In genomic region chr4:137945376-137945775, GRCm38 (mm10) we compare ENCODE assay signal across 14 mouse cellular contexts. TPM values are rescaled to one million over a fixed set of nuclear protein-coding genes. Genes with fewer than 3 reads are reported as not detected.
DNase-seq lines count a peak whose midpoint lies in the region; ATAC-seq and TF ChIP-seq lines count a peak whose summit lies in the region.
"Had no signal": no experiment of that assay in that cellular context is flagged by ENCODE, and none has a peak within 500 bp of the region (broad histone marks: within the 10 kb centered on the region; RNA-seq: fewer than 3 reads in every experiment).

No protein-coding gene starts in this region.

- H3K4me1 ChIP-seq in kidney, adult 2 months (ENCODE audit: control insufficient read depth, insufficient read depth, low read length), result no peaks in the 10 kb centered on the region
- H3K4me1 ChIP-seq in kidney, embryonic 15.5 days, result peaks cover 14% of the 10 kb centered on the region
- peaks cover 0 to 10% of the 10 kb centered on the region in 2 experiments; a peak in 2 of 4 replicates for H3K4me1 ChIP-seq in CH12.LX (ENCODE audit: control insufficient read depth in 1 of 2, insufficient read depth in 2 of 2)
- H3K4me1 ChIP-seq in forebrain, embryonic 15.5 days, result peaks cover 17% of the 10 kb centered on the region

- no peak overlapping the region for H3K9ac ChIP-seq in kidney, embryonic 15.5 days
- H3K9ac ChIP-seq in CH12.LX (ENCODE audit: insufficient read depth, low read depth), result no peak overlapping the region
- no peak overlapping the region for H3K9ac ChIP-seq in forebrain, embryonic 15.5 days (replicated peaks)
- H3K9ac ChIP-seq: hindbrain, embryonic 15.5 days had no signal

- H3K4me3 ChIP-seq in kidney, adult 2 months (ENCODE audit: insufficient read depth, low read depth, low read length), result no peak overlapping the region
- H3K4me3 ChIP-seq in kidney, embryonic 15.5 days (replicated peaks), result no peak overlapping the region
- H3K4me3 ChIP-seq in CH12.LX (replicated peaks in 1 of 3; ENCODE audit: low read depth in 2 of 3, low read length in 2 of 3, poor library complexity in 1 of 3), result no peak overlapping the region
- H3K4me3 ChIP-seq in forebrain, embryonic 15.5 days, result no peak overlapping the region
- H3K4me3 ChIP-seq: hindbrain, embryonic 15.5 days; limb, embryonic 10.5 days had no signal

- 77% methylated on average over 4 of the region's 4 CpGs for WGBS in kidney, adult 2 months
- 67% methylated on average over 4 of the region's 4 CpGs for WGBS in kidney, embryonic 15.5 days
- WGBS in forebrain, embryonic 15.5 days, result 74% methylated on average over 4 of the region's 4 CpGs

- TF ChIP-seq RAD21 in CH12.LX (IDR thresholded peaks at IDR 0.05; ENCODE audit: low read depth, low read length), result peak; percentile 68

- in situ Hi-C loops in CH12.LX (cut with MboI; ENCODE audit: low pct_ligation_motif_present, low pct_unique_long_range_greater_than_20kb, low sequenced_read_pairs), result loop anchor here (5.0 kb wide), 2 partner anchors 93 to 213 kb away; no protein-coding TSS in a partner anchor

- H3K79me2 ChIP-seq in CH12.LX (replicated peaks; ENCODE audit: control insufficient read depth, extremely low read depth, insufficient read depth, poor library complexity, severe bottlenecking), result no peaks in the 10 kb centered on the region

- TF ChIP-seq EP300 in CH12.LX (IDR thresholded peaks at IDR 0.05; ENCODE audit: low read length), result no peak

- H3K27me3 ChIP-seq in kidney, adult 2 months (replicated peaks; ENCODE audit: control insufficient read depth, insufficient read depth, low read length), result no peaks in the 10 kb centered on the region
- H3K27me3 ChIP-seq in kidney, embryonic 15.5 days, result no peaks in the 10 kb centered on the region
- H3K27me3 ChIP-seq in CH12.LX (replicated peaks), result peaks cover 76% of the 10 kb centered on the region
- H3K27me3 ChIP-seq in forebrain, embryonic 15.5 days, result no peaks in the 10 kb centered on the region
- H3K27me3 ChIP-seq: hindbrain, embryonic 15.5 days; Patski had no signal

- no peak overlapping the region for H3K27ac ChIP-seq in kidney, adult 2 months (ENCODE audit: insufficient read depth, low read depth, low read length)
- no peak overlapping the region for H3K27ac ChIP-seq in kidney, embryonic 15.5 days
- no peak overlapping the region for H3K27ac ChIP-seq in CH12.LX (ENCODE audit: insufficient read depth, low read depth)
- no peak overlapping the region for H3K27ac ChIP-seq in forebrain, embryonic 15.5 days (replicated peaks)
- H3K27ac ChIP-seq: hindbrain, embryonic 15.5 days; limb, embryonic 10.5 days had no signal

- dilution Hi-C loops in CH12.LX (cut with MboI; ENCODE audit: extremely low pct_ligation_motif_present, extremely low pct_unique_long_range_greater_than_20kb, low sequenced_read_pairs), result no loop called here

- no peaks in the 10 kb centered on the region; the same call in 1 of the 2 replicates for H3K36me3 ChIP-seq in kidney, adult 2 months (ENCODE audit: control insufficient read depth, insufficient read depth, low read length)
- peaks cover 87% of the 10 kb centered on the region for H3K36me3 ChIP-seq in kidney, embryonic 15.5 days
- H3K36me3 ChIP-seq in CH12.LX (replicated peaks in 1 of 2; ENCODE audit: control insufficient read depth in 1 of 2, insufficient read depth in 1 of 2, low read length in 1 of 2), result no peaks in the 10 kb centered on the region
- H3K36me3 ChIP-seq in forebrain, embryonic 15.5 days, result peaks cover 12% of the 10 kb centered on the region

- peak; percentile 60 for TF ChIP-seq CTCF in kidney, adult 2 months (conservative IDR thresholded peaks at IDR 0.05; ENCODE audit: insufficient read depth, insufficient read length, low read depth, low read length)
- peak; percentile 47 to 72 for TF ChIP-seq CTCF in CH12.LX (conservative IDR thresholded peaks at IDR 0.05 in 1 of 2, IDR thresholded peaks at IDR 0.05 in 1 of 2; ENCODE audit: low read depth in 2 of 2, low read length in 2 of 2)
- peak; percentile 26; the same call in 1 of the 2 replicates for TF ChIP-seq CTCF in brain, embryonic 14.5 days (IDR thresholded peaks at IDR 0.05; ENCODE audit: borderline replicate concordance, extremely low read depth, insufficient read depth, insufficient read length)

- TF ChIP-seq POLR2A in kidney, adult 2 months (IDR thresholded peaks at IDR 0.05; ENCODE audit: low read depth, low read length), result no peak
- no peak for TF ChIP-seq POLR2A in CH12.LX (IDR thresholded peaks at IDR 0.05; ENCODE audit: low read depth, low read length)
- no peak for TF ChIP-seq POLR2A in brain, embryonic 14.5 days (IDR thresholded peaks at IDR 0.05; ENCODE audit: borderline replicate concordance, extremely low read depth, insufficient read depth, insufficient read length, poor library complexity, severe bottlenecking)

- ATAC-seq in kidney, embryonic 15.5 days (replicated peaks; ENCODE audit: low FRiP score), result no peak
- ATAC-seq in forebrain, embryonic 15.5 days (replicated peaks), result no peak
- ATAC-seq: midbrain, embryonic 16.5 days; Patski had no signal

- H3K9me3 ChIP-seq in kidney, embryonic 15.5 days (replicated peaks), result no peaks in the 10 kb centered on the region
- peaks cover under 1% of the 10 kb centered on the region for H3K9me3 ChIP-seq in CH12.LX (replicated peaks; ENCODE audit: low read length)
- no peaks in the 10 kb centered on the region for H3K9me3 ChIP-seq in forebrain, embryonic 15.5 days
- H3K9me3 ChIP-seq: hindbrain, embryonic 15.5 days had no signal

- DNase-seq in kidney, adult 2 months, result no peak
- DNase-seq in 3T3-L1 (ENCODE audit: low read depth, low spot score) (peak; percentile 46), CH12.LX (ENCODE audit: extremely low read depth) (peak; percentile 18)
- DNase-seq in brain, embryonic 14.5 days (ENCODE audit: low read depth), result no peak
- DNase-seq in spleen, postnatal 36 days (ENCODE audit: low spot score in 2 of 2), result no peak
- DNase-seq: gastrocnemius, postnatal 10 days; right cerebral cortex, postnatal 4 days; thymus, adult 2 months had no signal

- no peak overlapping the region for H3K4me2 ChIP-seq in kidney, embryonic 15.5 days
- no peak overlapping the region for H3K4me2 ChIP-seq in CH12.LX (ENCODE audit: insufficient read depth, low read depth, poor library complexity, severe bottlenecking)
- no peak overlapping the region for H3K4me2 ChIP-seq in forebrain, embryonic 15.5 days (replicated peaks)
- H3K4me2 ChIP-seq: hindbrain, embryonic 15.5 days had no signal

TF ChIP-seq in CH12.LX, 34 proteins besides CTCF, POLR2A, EP300 and RAD21:
- no peak for TF ChIP-seq UBTF (IDR thresholded peaks at IDR 0.05; ENCODE audit: low read depth, low read length)
- peak; percentile 56 for TF ChIP-seq USF1 (IDR thresholded peaks at IDR 0.05; ENCODE audit: low read depth, low read length)
- TF ChIP-seq MAX (IDR thresholded peaks at IDR 0.05; ENCODE audit: low read length), result peak; percentile 65
- no peak for TF ChIP-seq SIN3A (IDR thresholded peaks at IDR 0.05; ENCODE audit: low read length)
- peak; percentile 62 for TF ChIP-seq SMC3 (IDR thresholded peaks at IDR 0.05; ENCODE audit: low read depth, low read length)
- TF ChIP-seq MYC (IDR thresholded peaks at IDR 0.05; ENCODE audit: low read depth, low read length), result peak; percentile 97
- TF ChIP-seq JUN (IDR thresholded peaks at IDR 0.05; ENCODE audit: insufficient read depth, low read depth, low read length), result no peak
- TF ChIP-seq MAFK (IDR thresholded peaks at IDR 0.05; ENCODE audit: insufficient replicate concordance, low read length), result no peak
- TF ChIP-seq KAT2A (IDR thresholded peaks at IDR 0.05; ENCODE audit: insufficient replicate concordance, low read length), result no peak

RNA-seq across cellular contexts. Expression of gene Eif4g3, which starts 47.4 kb away (rescaled TPM):
- 53.5 and 54.0 TPM in 2 replicates for polyA plus RNA-seq in kidney, adult 2 months (2012; rRNA removed)
- 38.6 and 40.0 TPM in 2 replicates for polyA plus RNA-seq in kidney, embryonic 15.5 days (2015; fragmentation: Nextera tagmentation; extraction: Ambion mirVana)
- 22.3 and 24.0 TPM in 2 replicates for total RNA-seq in CH12.LX (2012; rRNA removed)
- 10.8 and 11.9 TPM in 2 replicates for total RNA-seq in CH12.LX (2014; rRNA removed)
- 44.2 and 47.2 TPM in 2 replicates for polyA plus RNA-seq in CH12.LX (2012; ENCODE audit: insufficient read length, low read depth)
- 130 and 149 TPM in 2 replicates for polyA plus RNA-seq in brain, embryonic 14.5 days (2012; rRNA removed)
- polyA plus RNA-seq in forebrain, embryonic 15.5 days (2015; fragmentation: Nextera tagmentation; extraction: Ambion mirVana), result 48.6 and 49.7 TPM in 2 replicates

Comparison
In these comparisons a context has a peak if more than half of its experiments do, and no peak if none do; other contexts are left out.
1. DNase-seq: peak in 3T3-L1 (single experiment) and CH12.LX (single experiment); none in kidney, adult 2 months (single experiment), brain, embryonic 14.5 days (single experiment) and spleen, postnatal 36 days (0 of 2).
2. Peak in every context shown above with its lines, with median percentiles within 50 percentile points of each other: CTCF ChIP-seq.